Mouse (Mus musculus): ENCODE measurements around the gene Olfr282. TPM values are rescaled to one million over a fixed set of nuclear protein-coding genes. Genes with fewer than 3 reads are reported as not detected.
"Not testable (repeated sequence)": the region's sequence is repeated elsewhere in the genome, so short reads cannot be mapped to it uniquely, and the experiment has no call there.

The Olfr282 gene
- polyA plus RNA-seq, 1 experiment from 2014 or later = not detected

DNA sequence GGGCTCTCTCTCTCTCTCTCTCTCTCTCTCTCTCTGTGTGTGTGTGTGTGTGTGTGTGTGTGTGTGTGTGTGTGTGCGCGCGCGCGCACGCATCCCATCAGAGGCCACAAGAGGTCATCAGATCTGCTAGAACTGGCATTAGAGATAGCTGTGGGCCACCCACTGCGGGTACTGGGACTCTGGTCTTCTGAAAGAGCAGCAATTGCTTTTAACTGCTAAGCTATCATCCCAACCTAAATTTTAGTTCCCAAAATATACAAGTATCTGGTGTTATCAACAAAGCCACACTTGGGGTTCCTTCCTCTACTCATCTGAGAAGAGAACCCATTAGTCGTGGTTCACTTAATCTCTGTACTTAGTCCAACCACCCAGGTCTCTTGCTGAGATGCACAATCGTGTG is 20.8 kb upstream of the Olfr282 start:
- 84% methylated on average over 7 of the region's 9 CpGs for WGBS

DNA sequence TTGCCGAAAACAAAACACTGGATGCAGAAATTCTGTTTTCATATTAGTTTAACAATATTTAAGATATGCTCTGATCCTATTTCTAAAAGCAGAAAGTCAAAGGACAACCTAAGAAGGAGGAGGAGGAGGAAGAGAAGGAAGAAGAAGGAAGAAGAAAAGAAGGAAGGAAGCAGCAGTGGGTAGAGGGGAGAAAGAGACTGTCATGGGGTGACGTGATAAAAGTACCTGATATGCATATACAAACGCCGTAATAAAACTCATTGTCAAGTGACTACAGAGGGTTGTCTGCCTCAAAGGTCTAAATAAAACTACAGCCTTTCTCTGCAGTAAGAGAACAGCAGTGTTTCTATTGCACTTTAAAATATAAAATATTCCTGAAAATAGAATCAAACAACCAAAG is 15.0 kb upstream of the Olfr282 start:
- Histone ChIP-seq H3K4me2 (no peak overlapping the region), H3K9me3 (ENCODE audit: control insufficient read depth, low read length) (no peaks in the 10 kb centered on the region), H3K4me3 (ENCODE audit: low read depth, low read length) (no peak overlapping the region), H3K9ac (ENCODE audit: low read depth, low read length) (no peak overlapping the region), H3K27ac (ENCODE audit: low read depth, low read length) (no peak overlapping the region), H3K4me1 (replicated peaks; ENCODE audit: control insufficient read depth, insufficient read depth, low read length) (no peaks in the 10 kb centered on the region), H3K36me3 (ENCODE audit: control insufficient read depth, insufficient read depth, low read length) (no peaks in the 10 kb centered on the region), H3K27me3 (replicated peaks; ENCODE audit: control insufficient read depth, insufficient read depth, low read length) (no peaks in the 10 kb centered on the region)
- 66% methylated on average over 4 of the region's 4 CpGs for WGBS
- no peak for ATAC-seq (replicated peaks; ENCODE audit: low FRiP score)
- no peak for DNase-seq (ENCODE audit: low spot score)

More for the DNA sequence above, 20.8 kb upstream of the Olfr282 start:
- ATAC-seq (replicated peaks; ENCODE audit: low FRiP score) = no peak
- H3K4me3 ChIP-seq (ENCODE audit: low read depth, low read length) = no peak overlapping the region
- no peaks in the 10 kb centered on the region for H3K9me3 ChIP-seq (ENCODE audit: control insufficient read depth, low read length)
- no peak overlapping the region for H3K27ac ChIP-seq (ENCODE audit: low read depth, low read length)
- no peaks in the 10 kb centered on the region for H3K27me3 ChIP-seq (replicated peaks; ENCODE audit: control insufficient read depth, insufficient read depth, low read length)
- H3K4me1 ChIP-seq (replicated peaks; ENCODE audit: control insufficient read depth, insufficient read depth, low read length) = no peaks in the 10 kb centered on the region
- H3K36me3 ChIP-seq (ENCODE audit: control insufficient read depth, insufficient read depth, low read length) = no peaks in the 10 kb centered on the region
- no peak for DNase-seq (ENCODE audit: low spot score)
- H3K9ac ChIP-seq (ENCODE audit: low read depth, low read length) = no peak overlapping the region
- no peak overlapping the region for H3K4me2 ChIP-seq

DNA sequence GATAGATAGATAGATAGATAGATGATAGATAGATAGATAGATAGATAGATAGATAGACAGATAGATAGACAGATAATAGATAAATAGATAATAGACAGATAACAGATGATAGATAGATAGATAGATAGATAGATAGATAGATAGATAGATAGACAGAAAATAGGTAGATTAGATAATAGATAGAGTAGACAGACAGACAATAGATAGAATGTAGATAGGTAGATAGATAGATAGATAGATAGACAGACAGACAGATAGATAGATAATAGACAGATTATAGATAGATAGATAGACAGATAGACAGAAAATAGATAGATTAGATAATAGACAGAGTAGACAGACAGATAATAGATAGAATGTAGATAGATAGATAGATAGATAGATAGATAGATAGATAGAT is 14.2 kb upstream of the Olfr282 start:
- H3K9me3 ChIP-seq (ENCODE audit: control insufficient read depth, low read length); ATAC-seq (replicated peaks; ENCODE audit: low FRiP score); H3K27me3 ChIP-seq (replicated peaks; ENCODE audit: control insufficient read depth, insufficient read depth, low read length); H3K4me3 ChIP-seq (ENCODE audit: low read depth, low read length); DNase-seq (ENCODE audit: low spot score); H3K4me1 ChIP-seq (replicated peaks; ENCODE audit: control insufficient read depth, insufficient read depth, low read length); H3K27ac ChIP-seq (ENCODE audit: low read depth, low read length); H3K9ac ChIP-seq (ENCODE audit: low read depth, low read length); H3K4me2 ChIP-seq; H3K36me3 ChIP-seq (ENCODE audit: control insufficient read depth, insufficient read depth, low read length): not testable (repeated sequence)

- H3K36me3 ChIP-seq (ENCODE audit: control insufficient read depth, insufficient read depth, low read length); H3K9ac ChIP-seq (ENCODE audit: low read depth, low read length); ATAC-seq (replicated peaks; ENCODE audit: low FRiP score); H3K27me3 ChIP-seq (replicated peaks; ENCODE audit: control insufficient read depth, insufficient read depth, low read length); H3K4me2 ChIP-seq; H3K4me1 ChIP-seq (replicated peaks; ENCODE audit: control insufficient read depth, insufficient read depth, low read length); H3K4me3 ChIP-seq (ENCODE audit: low read depth, low read length); H3K27ac ChIP-seq (ENCODE audit: low read depth, low read length); DNase-seq (ENCODE audit: low spot score); H3K9me3 ChIP-seq (ENCODE audit: control insufficient read depth, low read length): not testable (repeated sequence)
- 0% methylated on average over 1 of the region's 3 CpGs for WGBS
Observed at GRCm38 (mm10) chr15:98417285-98417684, 13.7 kb upstream of the Olfr282 start.

DNA sequence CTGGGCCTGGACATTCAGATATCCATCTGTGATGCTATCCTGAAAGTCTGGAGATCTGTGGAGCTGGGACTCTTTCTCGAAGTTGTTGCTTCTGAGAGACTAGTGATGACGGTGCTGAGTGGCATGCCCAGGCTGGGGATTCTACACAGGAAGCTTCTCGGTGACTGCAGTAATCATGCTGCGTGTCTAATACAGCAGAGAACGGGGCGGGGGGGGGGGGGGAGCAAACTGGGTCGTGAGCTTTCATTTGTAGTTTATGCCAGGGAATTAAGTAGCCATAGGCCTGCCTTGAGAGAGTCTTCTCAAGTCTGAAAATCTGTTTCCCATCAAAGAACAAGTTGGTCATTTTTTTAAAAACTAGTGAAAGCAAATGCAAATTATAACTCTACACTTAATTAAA is 12.9 kb upstream of the Olfr282 start:
- DNase-seq (ENCODE audit: low spot score) (no peak), ATAC-seq (replicated peaks; ENCODE audit: low FRiP score) (no peak)
- no peaks in the 10 kb centered on the region for H3K4me1 ChIP-seq (replicated peaks; ENCODE audit: control insufficient read depth, insufficient read depth, low read length)
- 69% methylated on average over 7 of the region's 7 CpGs for WGBS
- H3K4me2 ChIP-seq = no peak overlapping the region
- no peaks in the 10 kb centered on the region for H3K9me3 ChIP-seq (ENCODE audit: control insufficient read depth, low read length)
- no peak overlapping the region for H3K4me3 ChIP-seq (ENCODE audit: low read depth, low read length)
- no peaks in the 10 kb centered on the region for H3K27me3 ChIP-seq (replicated peaks; ENCODE audit: control insufficient read depth, insufficient read depth, low read length)
- H3K9ac ChIP-seq (ENCODE audit: low read depth, low read length) = no peak overlapping the region
- H3K27ac ChIP-seq (ENCODE audit: low read depth, low read length) = no peak overlapping the region
- H3K36me3 ChIP-seq (ENCODE audit: control insufficient read depth, insufficient read depth, low read length) = no peaks in the 10 kb centered on the region

- Histone ChIP-seq H3K27me3 (replicated peaks; ENCODE audit: control insufficient read depth, insufficient read depth, low read length) (no peaks in the 10 kb centered on the region), H3K27ac (ENCODE audit: low read depth, low read length) (no peak overlapping the region), H3K4me3 (ENCODE audit: low read depth, low read length) (no peak overlapping the region), H3K9ac (ENCODE audit: low read depth, low read length) (no peak overlapping the region), H3K4me2 (no peak overlapping the region), H3K9me3 (ENCODE audit: control insufficient read depth, low read length) (no peaks in the 10 kb centered on the region), H3K36me3 (ENCODE audit: control insufficient read depth, insufficient read depth, low read length) (no peaks in the 10 kb centered on the region), H3K4me1 (replicated peaks; ENCODE audit: control insufficient read depth, insufficient read depth, low read length) (no peaks in the 10 kb centered on the region)
- 65% methylated on average over 4 of the region's 4 CpGs for WGBS
- DNase-seq (ENCODE audit: low spot score) (no peak), ATAC-seq (replicated peaks; ENCODE audit: low FRiP score) (no peak)
Observed at GRCm38 (mm10) chr15:98420897-98421296, 10.1 kb upstream of the Olfr282 start.

DNA sequence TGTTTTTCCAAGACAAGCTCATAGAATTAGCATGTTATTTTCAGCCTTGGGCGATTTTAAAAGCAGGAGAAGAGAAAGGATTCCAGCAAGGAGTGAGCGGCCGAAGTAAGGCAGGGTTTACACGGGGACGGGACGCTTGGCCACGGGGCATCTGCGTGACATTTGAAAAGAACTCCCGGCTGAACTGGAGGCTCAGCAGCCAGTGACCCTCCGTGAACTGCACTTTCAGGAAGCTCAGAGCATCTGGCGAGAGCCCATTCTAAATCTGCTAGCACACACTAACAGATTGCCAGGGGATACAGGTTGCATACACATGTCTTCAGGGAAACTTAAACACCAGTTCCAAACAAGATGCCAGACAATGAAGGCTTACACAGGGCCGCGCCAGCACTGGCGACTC is 6.7 kb upstream of the Olfr282 start:
- H3K9ac ChIP-seq (ENCODE audit: low read depth, low read length) = no peak overlapping the region
- H3K9me3 ChIP-seq (ENCODE audit: control insufficient read depth, low read length) = no peaks in the 10 kb centered on the region
- H3K36me3 ChIP-seq (ENCODE audit: control insufficient read depth, insufficient read depth, low read length) = no peaks in the 10 kb centered on the region
- H3K4me1 ChIP-seq (replicated peaks; ENCODE audit: control insufficient read depth, insufficient read depth, low read length) = no peaks in the 10 kb centered on the region
- H3K27me3 ChIP-seq (replicated peaks; ENCODE audit: control insufficient read depth, insufficient read depth, low read length) = no peaks in the 10 kb centered on the region
- H3K4me2 ChIP-seq = no peak overlapping the region
- H3K27ac ChIP-seq (ENCODE audit: low read depth, low read length) = no peak overlapping the region
- H3K4me3 ChIP-seq (ENCODE audit: low read depth, low read length) = no peak overlapping the region
- no peak for DNase-seq (ENCODE audit: low spot score)
- ATAC-seq (replicated peaks; ENCODE audit: low FRiP score) = no peak
- WGBS = 75% methylated on average over 14 of the region's 14 CpGs

- no peaks in the 10 kb centered on the region for H3K4me1 ChIP-seq (replicated peaks; ENCODE audit: control insufficient read depth, insufficient read depth, low read length)
- no peaks in the 10 kb centered on the region for H3K36me3 ChIP-seq (ENCODE audit: control insufficient read depth, insufficient read depth, low read length)
- no peak overlapping the region for H3K4me3 ChIP-seq (ENCODE audit: low read depth, low read length)
- 63% methylated on average over 6 of the region's 6 CpGs for WGBS
- H3K9ac ChIP-seq (ENCODE audit: low read depth, low read length) = no peak overlapping the region
- no peak overlapping the region for H3K4me2 ChIP-seq
- H3K9me3 ChIP-seq (ENCODE audit: control insufficient read depth, low read length) = no peaks in the 10 kb centered on the region
- DNase-seq (ENCODE audit: low spot score) (no peak), ATAC-seq (replicated peaks; ENCODE audit: low FRiP score) (no peak)
- H3K27me3 ChIP-seq (replicated peaks; ENCODE audit: control insufficient read depth, insufficient read depth, low read length) = no peaks in the 10 kb centered on the region
- H3K27ac ChIP-seq (ENCODE audit: low read depth, low read length) = no peak overlapping the region
Observed at GRCm38 (mm10) chr15:98424753-98425152, 6.3 kb upstream of the Olfr282 start.

DNA sequence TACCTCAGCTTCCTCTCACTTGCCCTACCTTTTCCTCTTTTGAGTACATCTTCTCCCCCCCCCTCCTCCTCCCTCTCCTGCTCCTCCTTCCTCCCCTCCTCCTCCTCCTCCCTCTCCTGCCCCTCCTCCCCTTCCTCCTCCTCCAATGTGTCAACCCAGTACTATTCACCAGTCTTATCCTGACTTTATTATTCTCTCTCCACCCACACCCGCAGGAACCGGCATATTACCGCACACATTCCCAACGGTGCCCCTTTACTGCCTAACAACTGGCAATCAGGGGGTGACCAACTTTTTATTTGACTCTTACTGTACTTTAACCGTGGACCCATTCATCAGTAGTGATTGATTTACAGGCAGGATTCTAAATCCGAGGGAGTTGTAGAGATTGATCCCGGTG is 5.8 kb upstream of the Olfr282 start:
- Histone ChIP-seq H3K9me3 (ENCODE audit: control insufficient read depth, low read length) (no peaks in the 10 kb centered on the region), H3K4me3 (ENCODE audit: low read depth, low read length) (no peak overlapping the region), H3K27me3 (replicated peaks; ENCODE audit: control insufficient read depth, insufficient read depth, low read length) (no peaks in the 10 kb centered on the region), H3K27ac (ENCODE audit: low read depth, low read length) (no peak overlapping the region), H3K36me3 (ENCODE audit: control insufficient read depth, insufficient read depth, low read length) (no peaks in the 10 kb centered on the region), H3K9ac (ENCODE audit: low read depth, low read length) (no peak overlapping the region), H3K4me1 (replicated peaks; ENCODE audit: control insufficient read depth, insufficient read depth, low read length) (no peaks in the 10 kb centered on the region), H3K4me2 (no peak overlapping the region)
- no peak for ATAC-seq (replicated peaks; ENCODE audit: low FRiP score)
- DNase-seq (ENCODE audit: low spot score) = no peak
- 86% methylated on average over 7 of the region's 7 CpGs for WGBS

Data from liver, embryonic 11.5 days (tissue).